Mouse (Mus musculus): ENCODE measurements at regions not wholly inside any gene's neighbourhood (a gene's known extent, or its start where the extent isn't known, plus 50 kb on each side); places are given as distances from the start of the nearest gene placed in this dataset.

GRCm38 (mm10) chr16:63030399-63030798 lies 176.3 kb downstream of the Pros1 start:
- no peak for TF ChIP-seq CTCF (IDR thresholded peaks at IDR 0.05; ENCODE audit: low read depth)
- no peak for TF ChIP-seq EP300 (IDR thresholded peaks at IDR 0.05; ENCODE audit: low read depth)

All from liver, postnatal 0 days (tissue).